Mouse (Mus musculus) E14TG2a.4 (cell line): Measurements from ENCODE around the gene Pde6g.

Source experiments
- CTCF ChIP-seq: conservative IDR thresholded peaks from 2 replicates; pipeline ENCODE4 v1.5.1; 2014; ENCODE audit warnings: low read length
- NANOG ChIP-seq: IDR thresholded peaks from 2 replicates; pipeline ENCODE4 v1.6.1; 2014; ENCODE audit warnings: borderline replicate concordance, low read length, mixed read lengths
- POU5F1 ChIP-seq: IDR thresholded peaks from 2 replicates; pipeline ENCODE4 v1.6.1; 2014; ENCODE audit warnings: low read length, borderline replicate concordance

- TF ChIP-seq CTCF (no peak), POU5F1 (no peak), NANOG (no peak)
Observed at GRCm38 (mm10) chr11:120490291-120491046, 37.2 kb upstream of the Pde6g start.
